In genomic region chr6:95635411-95635810, GRCm38 (mm10) we compare ENCODE assay signal across 20 mouse cellular contexts.
DNase-seq lines count a peak whose midpoint lies in the region; ATAC-seq and TF ChIP-seq lines count a peak whose summit lies in the region.
"Had no signal": no experiment of that assay in that cellular context is flagged by ENCODE, and none has a peak within 500 bp of the region (broad histone marks: within the 10 kb centered on the region; RNA-seq: fewer than 3 reads in every experiment).

No protein-coding gene starts in this region.

- H3K9me3 ChIP-seq in kidney, embryonic 16.5 days (ENCODE audit: low read length), result no peaks in the 10 kb centered on the region
- H3K9me3 ChIP-seq: heart, embryonic 15.5 days; hindbrain, embryonic 15.5 days; limb, embryonic 15.5 days; megakaryocyte, embryonic 14.5 days; midbrain, embryonic 13.5 days had no signal

- no peak for TF ChIP-seq CTCF in embryonic fibroblast, embryonic 13.5 days (IDR thresholded peaks at IDR 0.05; ENCODE audit: borderline replicate concordance, insufficient read depth, low read length)

- no peaks in the 10 kb centered on the region for H3K27me3 ChIP-seq in kidney, embryonic 16.5 days (ENCODE audit: insufficient read depth, low read length)
- H3K27me3 ChIP-seq: heart, embryonic 15.5 days; hindbrain, embryonic 15.5 days; limb, embryonic 15.5 days; megakaryocyte, embryonic 14.5 days; midbrain, embryonic 13.5 days had no signal

- WGBS in kidney, embryonic 16.5 days, result 36% methylated on average over 2 of the region's 2 CpGs

- no peak overlapping the region for H3K4me3 ChIP-seq in kidney, embryonic 16.5 days (ENCODE audit: low read length)
- no peak overlapping the region for H3K4me3 ChIP-seq in embryonic fibroblast, embryonic 13.5 days (ENCODE audit: insufficient read depth, low read length)
- H3K4me3 ChIP-seq: heart, embryonic 15.5 days; hindbrain, embryonic 15.5 days; limb, embryonic 15.5 days; megakaryocyte, embryonic 14.5 days; midbrain, embryonic 13.5 days had no signal

- no peak overlapping the region for H3K9ac ChIP-seq in kidney, embryonic 16.5 days (replicated peaks; ENCODE audit: low read length)
- H3K9ac ChIP-seq: heart, embryonic 15.5 days; hindbrain, embryonic 15.5 days; limb, embryonic 15.5 days; liver, embryonic 14.5 days; lung, embryonic 14.5 days; midbrain, embryonic 13.5 days had no signal

- no peak for TF ChIP-seq POLR2A in embryonic fibroblast, embryonic 13.5 days (IDR thresholded peaks at IDR 0.05; ENCODE audit: low read depth, low read length)

- ATAC-seq in kidney, embryonic 16.5 days (ENCODE audit: low FRiP score, low TSS enrichment), result no peak
- ATAC-seq: forebrain, embryonic 16.5 days; midbrain, embryonic 13.5 days had no signal

- 0 out of 2 replicates have a peak overlapping the region, but pooled peaks have one; percentile 7 for H3K27ac ChIP-seq in kidney, embryonic 16.5 days (ENCODE audit: low read length)
- peak overlapping the region; percentile 45 for H3K27ac ChIP-seq in embryonic fibroblast, embryonic 13.5 days (ENCODE audit: insufficient read depth, low read length)
- H3K27ac ChIP-seq: heart, embryonic 15.5 days; hindbrain, embryonic 15.5 days; limb, embryonic 15.5 days; liver, embryonic 14.5 days; midbrain, embryonic 13.5 days had no signal

- no peaks in the 10 kb centered on the region for H3K4me1 ChIP-seq in kidney, embryonic 16.5 days (ENCODE audit: insufficient read depth, low read length)
- peaks cover 7% of the 10 kb centered on the region for H3K4me1 ChIP-seq in embryonic fibroblast, embryonic 13.5 days (ENCODE audit: control insufficient read depth, insufficient read depth, low read length)
- H3K4me1 ChIP-seq: heart, embryonic 15.5 days; hindbrain, embryonic 15.5 days; limb, embryonic 15.5 days; midbrain, embryonic 13.5 days had no signal

- no peaks in the 10 kb centered on the region for H3K36me3 ChIP-seq in kidney, embryonic 16.5 days (ENCODE audit: insufficient read depth, low read length)
- H3K36me3 ChIP-seq: heart, embryonic 15.5 days; hindbrain, embryonic 15.5 days; limb, embryonic 15.5 days; midbrain, embryonic 13.5 days had no signal

- no peak overlapping the region for H3K4me2 ChIP-seq in kidney, embryonic 16.5 days (replicated peaks; ENCODE audit: low read depth, low read length)
- H3K4me2 ChIP-seq: heart, embryonic 15.5 days; hindbrain, embryonic 15.5 days; limb, embryonic 15.5 days; lung, embryonic 14.5 days; midbrain, embryonic 13.5 days had no signal

- no peak for DNase-seq in kidney, adult 8-10 months
- DNase-seq in layer of hippocampus, adult 9-11 months, result peak; percentile 28
- DNase-seq in layer of hippocampus, postnatal 10 days (ENCODE audit: low spot score in 2 of 2), result no peak
- peak; percentile 11 for DNase-seq in right cerebral cortex, postnatal 25 days
- no peak for DNase-seq in gastrocnemius, postnatal 4 days (ENCODE audit: low spot score in 2 of 2)
- DNase-seq: adrenal gland, postnatal 10 days; cerebellum, adult 9-10 months; heart, postnatal 4 days; kidney, adult 9 months; lung, embryonic 14.5 days; thymus, postnatal 25 days had no signal

Comparison
In these comparisons a context has a peak if more than half of its experiments do, and no peak if none do; other contexts are left out.
1. DNase-seq: peak in layer of hippocampus, adult 9-11 months (single experiment) and right cerebral cortex, postnatal 25 days (single experiment); none in kidney, adult 8-10 months (0 of 2), layer of hippocampus, postnatal 10 days (0 of 2) and gastrocnemius, postnatal 4 days (0 of 2).